Mouse (Mus musculus): Measurements from ENCODE around the gene Crim1.

DNA sequence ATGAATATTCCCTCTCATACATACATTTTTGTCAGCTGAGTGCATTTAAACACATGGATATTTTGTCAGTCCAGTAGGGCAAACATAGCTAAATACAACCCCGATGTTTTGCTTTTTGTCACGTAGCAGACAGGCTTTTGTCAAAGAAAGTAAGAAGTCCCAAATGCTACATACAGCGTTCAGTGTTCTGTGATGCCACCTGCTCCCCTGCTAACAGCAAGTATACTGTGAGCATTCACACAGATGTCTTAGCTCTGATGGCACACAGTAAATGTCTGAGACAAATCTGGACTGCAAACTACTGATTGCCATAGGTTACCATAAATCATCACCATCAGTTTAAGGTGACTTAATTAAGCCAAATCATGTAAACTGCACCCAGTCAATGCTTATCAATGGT is 143.6 kb downstream of the Crim1 start:
- TF ChIP-seq POLR2A (IDR thresholded peaks at IDR 0.05; ENCODE audit: low read depth, low read length) (no peak), CTCF (conservative IDR thresholded peaks at IDR 0.05; ENCODE audit: insufficient read depth, insufficient read length, low read depth, low read length) (no peak)
